Mouse (Mus musculus) MEL (cell line): Measurements from ENCODE around the gene Tril. TPM values are rescaled to one million over a fixed set of nuclear protein-coding genes. Genes with fewer than 3 reads are reported as not detected.

Experiments
- DNase-seq: peaks from one replicate; pipeline ENCODE4 v3.0.0; 2011; ENCODE audit warnings: low read depth, low spot score
- H3K27ac ChIP-seq: 2 replicates; pipeline ENCODE4 v1.5.1; 2012; ENCODE audit warnings: low read depth, mild to moderate bottlenecking, control low read depth, low read length, moderate library complexity; ENCODE audit not compliant: control insufficient read depth
- H3K27me3 ChIP-seq, 2 experiments: fragments of 150-350 bp in 1 of 2; sonication (generic) in 1 of 2; 2 replicates each; pipeline ENCODE4 v1.6.1; 2012; ENCODE audit warnings: low read length in 2 of 2, mild to moderate bottlenecking in 2 of 2, improper control_type of control experiment in 1 of 2, moderate library complexity in 1 of 2; ENCODE audit not compliant: insufficient read depth in 2 of 2, control insufficient read depth in 1 of 2
- H3K36me3 ChIP-seq, 2 experiments: 2 replicates each; pipeline ENCODE4 v1.6.1; 2012 to 2014; ENCODE audit warnings: low read length in 2 of 2, improper control_type of control experiment in 1 of 2, inconsistent platforms in 1 of 2, mild to moderate bottlenecking in 1 of 2; ENCODE audit not compliant: insufficient read depth in 2 of 2, control insufficient read depth in 1 of 2
- H3K4me1 ChIP-seq, 2 experiments: fragments of 150-350 bp in 1 of 2; sonication (generic) in 1 of 2; 2 replicates each; pipeline ENCODE4 v1.6.1; 2012; ENCODE audit warnings: low read length in 2 of 2, improper control_type of control experiment in 1 of 2, mild to moderate bottlenecking in 1 of 2; ENCODE audit not compliant: insufficient read depth in 2 of 2, control insufficient read depth in 1 of 2
- H3K4me3 ChIP-seq, 2 experiments: fragments of 150-350 bp in 1 of 2; sonication (generic) in 1 of 2; 2 replicates each; pipeline ENCODE4 v1.5.1; 2012; ENCODE audit warnings: low read depth in 2 of 2, low read length in 2 of 2, mild to moderate bottlenecking in 2 of 2, moderate library complexity in 2 of 2, control low read depth in 1 of 2, improper control_type of control experiment in 1 of 2; ENCODE audit not compliant: control insufficient read depth in 1 of 2, insufficient read depth in 1 of 2
- H3K79me2 ChIP-seq: 2 replicates; pipeline ENCODE4 v1.6.1; 2012; ENCODE audit warnings: mild to moderate bottlenecking, low read length, moderate library complexity; ENCODE audit not compliant: control insufficient read depth, poor library complexity, insufficient read depth
- H3K9ac ChIP-seq: 2 replicates; pipeline ENCODE4 v1.6.1; 2012; ENCODE audit warnings: low read depth, mild to moderate bottlenecking, control low read depth, low read length, moderate library complexity; ENCODE audit not compliant: control insufficient read depth, poor library complexity, severe bottlenecking
- H3K9me3 ChIP-seq: fragments of 150-350 bp; sonication (generic); replicated peaks from 2 replicates; pipeline ENCODE4 v1.6.1; 2012; ENCODE audit warnings: mild to moderate bottlenecking, low read length, improper control_type of control experiment, moderate library complexity; ENCODE audit not compliant: insufficient read depth
- BHLHE40 ChIP-seq: IDR thresholded peaks from 2 replicates; pipeline ENCODE4 v1.6.1; 2012; ENCODE audit warnings: low read depth, mild to moderate bottlenecking, inconsistent platforms, low read length, improper control_type of control experiment, borderline replicate concordance
- CTCF ChIP-seq, 3 experiments: IDR thresholded peaks in 2 of 3; conservative IDR thresholded peaks in 1 of 3; 2 replicates each; pipeline ENCODE4 v1.5.1; 2011 to 2012; ENCODE audit warnings: low read length in 3 of 3, low read depth in 2 of 3, mild to moderate bottlenecking in 2 of 3, improper control_type of control experiment in 1 of 3, inconsistent platforms in 1 of 3, mixed read lengths in 1 of 3, moderate library complexity in 1 of 3; ENCODE audit not compliant: control insufficient read depth in 1 of 3, insufficient read depth in 1 of 3, poor library complexity in 1 of 3, severe bottlenecking in 1 of 3
- E2F4 ChIP-seq: IDR thresholded peaks from 2 replicates; pipeline ENCODE4 v1.6.1; 2011; ENCODE audit warnings: low read depth, low read length, improper control_type of control experiment, borderline replicate concordance
- EP300 ChIP-seq, 2 experiments: IDR thresholded peaks; 2 replicates each; pipeline ENCODE4 v1.6.1; 2011; ENCODE audit warnings: improper control_type of control experiment in 2 of 2, low read length in 2 of 2, low read depth in 1 of 2, mild to moderate bottlenecking in 1 of 2
- ETS1 ChIP-seq: IDR thresholded peaks from 2 replicates; pipeline ENCODE4 v1.6.1; 2012; ENCODE audit warnings: low read depth, mild to moderate bottlenecking, inconsistent platforms, low read length, improper control_type of control experiment, moderate library complexity
- GATA1 ChIP-seq: IDR thresholded peaks from 2 replicates; pipeline ENCODE4 v1.6.1; 2011; ENCODE audit warnings: low read depth, low read length, improper control_type of control experiment
- KAT2A ChIP-seq: conservative IDR thresholded peaks from 2 replicates; pipeline ENCODE4 v1.6.1; 2012; ENCODE audit warnings: low read depth, low read length, improper control_type of control experiment, inconsistent platforms
- MAX ChIP-seq: IDR thresholded peaks from 2 replicates; pipeline ENCODE4 v1.6.1; 2011; ENCODE audit warnings: low read length, improper control_type of control experiment
- MEF2A ChIP-seq: IDR thresholded peaks from 2 replicates; pipeline ENCODE4 v1.6.1; 2014; ENCODE audit warnings: low read depth, mild to moderate bottlenecking, inconsistent platforms, low read length, improper control_type of control experiment; ENCODE audit not compliant: poor library complexity, insufficient replicate concordance, severe bottlenecking; ENCODE audit errors: extremely low read depth
- NELFE ChIP-seq: IDR thresholded peaks from 2 replicates; pipeline ENCODE4 v1.6.1; 2011; ENCODE audit warnings: low read depth, low read length, improper control_type of control experiment
- POLR2A ChIP-seq, 2 experiments: IDR thresholded peaks; 2 replicates each; pipeline ENCODE4 v1.6.1; 2011 to 2012; ENCODE audit warnings: low read length in 2 of 2, mild to moderate bottlenecking in 2 of 2, control low read depth in 1 of 2, improper control_type of control experiment in 1 of 2, low read depth in 1 of 2, moderate library complexity in 1 of 2; ENCODE audit not compliant: control insufficient read depth in 1 of 2, insufficient read depth in 1 of 2, poor library complexity in 1 of 2
- POLR2AphosphoS5 ChIP-seq: IDR thresholded peaks from 2 replicates; pipeline ENCODE4 v1.6.1; 2012; ENCODE audit warnings: low read depth, borderline replicate concordance, mild to moderate bottlenecking, inconsistent platforms, low read length, moderate library complexity, mixed read lengths
- RAD21 ChIP-seq: IDR thresholded peaks from 2 replicates; pipeline ENCODE4 v1.6.1; 2011; ENCODE audit warnings: mild to moderate bottlenecking, low read depth, low read length, improper control_type of control experiment
- RCOR1 ChIP-seq: IDR thresholded peaks from 2 replicates; pipeline ENCODE4 v1.6.1; 2012; ENCODE audit warnings: low read depth, mild to moderate bottlenecking, inconsistent platforms, low read length, improper control_type of control experiment
- SIN3A ChIP-seq: IDR thresholded peaks from 2 replicates; pipeline ENCODE4 v1.6.1; 2012; ENCODE audit warnings: low read length, improper control_type of control experiment, inconsistent platforms
- SMC3 ChIP-seq: IDR thresholded peaks from 2 replicates; pipeline ENCODE4 v1.6.1; 2011; ENCODE audit warnings: low read depth, low read length, improper control_type of control experiment
- TAL1 ChIP-seq: IDR thresholded peaks from 2 replicates; pipeline ENCODE4 v1.6.1; 2012; ENCODE audit warnings: mild to moderate bottlenecking, inconsistent platforms, low read length, moderate library complexity, mixed read lengths
- UBTF ChIP-seq: IDR thresholded peaks from 2 replicates; pipeline ENCODE4 v1.6.1; 2012; ENCODE audit warnings: low read depth, mild to moderate bottlenecking, inconsistent platforms, low read length, improper control_type of control experiment, moderate library complexity, borderline replicate concordance; ENCODE audit not compliant: insufficient read depth
- USF2 ChIP-seq, 2 experiments: IDR thresholded peaks; 2 replicates each; pipeline ENCODE4 v1.6.1; 2011 to 2012; ENCODE audit warnings: improper control_type of control experiment in 2 of 2, low read length in 2 of 2, borderline replicate concordance in 1 of 2, inconsistent platforms in 1 of 2, low read depth in 1 of 2, mild to moderate bottlenecking in 1 of 2; ENCODE audit not compliant: insufficient read depth in 1 of 2
- ZKSCAN1 ChIP-seq: IDR thresholded peaks from 2 replicates; pipeline ENCODE4 v1.6.1; 2012; ENCODE audit warnings: low read depth, mild to moderate bottlenecking, inconsistent platforms, low read length, improper control_type of control experiment, moderate library complexity
- ZMIZ1 ChIP-seq: IDR thresholded peaks from 2 replicates; pipeline ENCODE4 v1.6.1; 2012; ENCODE audit warnings: low read depth, mild to moderate bottlenecking, inconsistent platforms, low read length, improper control_type of control experiment, moderate library complexity
- ZNF384 ChIP-seq: IDR thresholded peaks from 2 replicates; pipeline ENCODE4 v1.6.1; 2012; ENCODE audit warnings: low read depth, mild to moderate bottlenecking, inconsistent platforms, low read length, improper control_type of control experiment
- polyA plus RNA-seq, 2 experiments: library from polyadenylated mRNA; stranded (reverse) in 1 of 2; unstranded in 1 of 2; fragments of >175 nt in 1 of 2; fragments of >200 nt in 1 of 2; gene quantifications; 2 replicates each; pipeline versions ENCODE4 v1.2.1 to v1.2.4; 2012; ENCODE audit warnings: low replicate concordance in 2 of 2, low read depth in 1 of 2; ENCODE audit not compliant: insufficient read length in 2 of 2, insufficient read depth in 1 of 2, missing spikeins in 1 of 2
- total RNA-seq: library from RNA; depleted of rRNA; stranded (reverse); fragments of 300-350 nt; gene quantifications from 2 replicates; pipeline ENCODE4 v1.2.3, GENCODE M21; 2012

Tril gene
- total and polyA plus RNA-seq, 3 experiments = not detected

GRCm38 (mm10) chr6:53780008-53780407 lies 40.6 kb downstream of the Tril start:
- no peak overlapping the region for H3K9ac ChIP-seq
- TF ChIP-seq RCOR1 (no peak), ETS1 (no peak)
- no peaks in the 10 kb centered on the region for H3K79me2 ChIP-seq
- no peak overlapping the region for H3K4me3 ChIP-seq
- H3K36me3 ChIP-seq = no peaks in the 10 kb centered on the region
- no peaks in the 10 kb centered on the region for H3K4me1 ChIP-seq
- H3K27me3 ChIP-seq = no peaks in the 10 kb centered on the region
- no peak overlapping the region for H3K27ac ChIP-seq
- H3K9me3 ChIP-seq = no peaks in the 10 kb centered on the region
- DNase-seq = no peak

DNA sequence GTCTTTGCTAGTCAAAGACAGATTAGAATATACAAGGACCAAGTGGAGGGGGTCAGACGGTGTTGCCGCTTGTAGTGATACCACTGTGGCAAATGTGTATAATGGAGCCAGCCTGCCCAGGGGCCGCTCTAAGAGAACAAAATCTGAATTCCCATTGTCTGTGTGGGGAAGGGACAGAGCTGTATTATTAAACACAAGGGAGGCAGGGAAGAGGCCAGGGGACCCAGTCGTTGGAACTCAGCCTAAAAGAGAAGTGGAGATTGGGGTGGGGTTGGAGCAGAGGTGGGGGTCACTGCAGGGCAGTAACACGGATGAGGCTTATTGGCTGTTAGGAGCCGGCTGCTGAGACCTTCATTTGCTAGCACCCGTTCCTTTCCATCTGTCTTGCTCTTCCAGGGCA lies 41.1 kb downstream of the Tril start:
- DNase-seq = no peak
- H3K36me3 ChIP-seq = no peaks in the 10 kb centered on the region
- no peaks in the 10 kb centered on the region for H3K4me1 ChIP-seq
- no peak for TF ChIP-seq SIN3A
- no peak for TF ChIP-seq GATA1
- no peak for TF ChIP-seq KAT2A
- TF ChIP-seq ETS1 = no peak
- no peak for TF ChIP-seq E2F4
- no peak for TF ChIP-seq CTCF (IDR thresholded peaks at IDR 0.05 in 2 of 3, conservative IDR thresholded peaks at IDR 0.05 in 1 of 3; ENCODE audit: control insufficient read depth in 1 of 3, insufficient read depth in 1 of 3, low read depth in 2 of 3, low read length in 3 of 3, poor library complexity in 1 of 3, severe bottlenecking in 1 of 3)
- TF ChIP-seq POLR2A (IDR thresholded peaks at IDR 0.05; ENCODE audit: control insufficient read depth in 1 of 2, insufficient read depth in 1 of 2, low read depth in 1 of 2, low read length in 2 of 2, poor library complexity in 1 of 2) = no peak
- TF ChIP-seq RAD21 = no peak
- no peak for TF ChIP-seq ZNF384
- no peak for TF ChIP-seq ZMIZ1
- TF ChIP-seq ZKSCAN1 = no peak
- no peak for TF ChIP-seq UBTF
- TF ChIP-seq, all 39 proteins: peak for 0
- no peaks in the 10 kb centered on the region for H3K9me3 ChIP-seq
- no peak overlapping the region for H3K27ac ChIP-seq
- no peaks in the 10 kb centered on the region for H3K79me2 ChIP-seq
- no peaks in the 10 kb centered on the region for H3K27me3 ChIP-seq
- H3K9ac ChIP-seq = no peak overlapping the region
- H3K4me3 ChIP-seq = no peak overlapping the region

DNA sequence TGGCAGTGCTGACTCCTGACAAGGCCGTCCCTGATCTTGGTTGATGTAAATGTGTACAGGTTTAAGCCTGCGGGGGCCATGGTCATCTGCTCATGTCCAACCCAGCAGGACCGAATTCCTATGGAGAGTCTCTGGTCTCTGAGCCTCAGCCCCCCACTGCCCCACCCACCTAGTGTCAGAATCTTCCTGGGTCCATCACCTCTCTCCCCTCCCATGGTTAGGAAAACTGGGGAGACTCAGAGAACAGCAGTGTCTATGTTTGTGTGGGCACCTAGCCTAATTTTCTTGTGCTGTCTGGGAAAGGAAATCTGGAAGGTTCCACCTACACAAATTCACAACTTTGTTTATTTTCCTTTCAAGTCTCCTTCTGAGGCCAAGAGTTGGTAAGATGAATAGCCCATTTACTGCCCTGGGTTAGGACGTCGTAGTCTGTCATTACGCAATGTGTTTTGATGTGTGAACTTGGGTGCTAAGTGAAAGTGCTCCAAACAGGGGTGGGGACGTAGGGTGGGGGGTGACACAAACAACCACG lies 42.1 kb downstream of the Tril start:
- Histone ChIP-seq H3K79me2 (no peaks in the 10 kb centered on the region), H3K9me3 (no peaks in the 10 kb centered on the region), H3K4me3 (no peak overlapping the region), H3K27ac (no peak overlapping the region), H3K4me1 (no peaks in the 10 kb centered on the region), H3K36me3 (no peaks in the 10 kb centered on the region), H3K9ac (no peak overlapping the region), H3K27me3 (no peaks in the 10 kb centered on the region)
- TF ChIP-seq MEF2A (no peak), MAX (no peak), USF2 (IDR thresholded peaks at IDR 0.05; ENCODE audit: borderline replicate concordance in 1 of 2, insufficient read depth in 1 of 2, low read depth in 1 of 2, low read length in 2 of 2) (no peak), RCOR1 (no peak), POLR2AphosphoS5 (no peak), TAL1 (no peak), EP300 (IDR thresholded peaks at IDR 0.05; ENCODE audit: low read depth in 1 of 2, low read length in 2 of 2) (no peak), BHLHE40 (no peak), CTCF (IDR thresholded peaks at IDR 0.05 in 2 of 3, conservative IDR thresholded peaks at IDR 0.05 in 1 of 3; ENCODE audit: control insufficient read depth in 1 of 3, insufficient read depth in 1 of 3, low read depth in 2 of 3, low read length in 3 of 3, poor library complexity in 1 of 3, severe bottlenecking in 1 of 3) (no peak), NELFE (no peak), SMC3 (no peak)
- DNase-seq = no peak
